Mouse (Mus musculus): ENCODE data around the gene Gla. TPM values are rescaled to one million over a fixed set of nuclear protein-coding genes. Genes with fewer than 3 reads are reported as not detected.
A peak's percentile ranks its signal among the peaks of the same experiment; 100 is the strongest.

Gene Gla
- total and polyA plus RNA-seq, 2 experiments from 2014 or later = 1.5 to 4.1 TPM

GRCm38 (mm10) chrX:134588261-134588660 is 12.7 kb downstream of the Gla start:
- no peak for TF ChIP-seq CTCF (IDR thresholded peaks at IDR 0.05; ENCODE audit: low read depth)
- TF ChIP-seq EP300 (IDR thresholded peaks at IDR 0.05; ENCODE audit: low read depth) = no peak
- Histone ChIP-seq H3K36me3 (replicated peaks; ENCODE audit: control insufficient read depth, insufficient read depth, low read length) (no peaks in the 10 kb centered on the region), H3K27me3 (ENCODE audit: control insufficient read depth, insufficient read depth, low read length) (no peaks in the 10 kb centered on the region), H3K27ac (ENCODE audit: low read depth) (no peak overlapping the region), H3K4me1 (ENCODE audit: control insufficient read depth, insufficient read depth) (no peaks in the 10 kb centered on the region), H3K9me3 (replicated peaks; ENCODE audit: control insufficient read depth, low read length) (no peaks in the 10 kb centered on the region), H3K9ac (replicated peaks; ENCODE audit: low read depth, low read length) (no peak overlapping the region), H3K4me2 (ENCODE audit: low read depth, low read length) (no peak overlapping the region), H3K4me3 (ENCODE audit: low read depth, low read length) (no peak overlapping the region)
- ATAC-seq (ENCODE audit: insufficient read depth, low read depth) (no peak), DNase-seq (ENCODE audit: low spot score) (no peak)
- WGBS = 78% methylated on average over 4 of the region's 4 CpGs

DNA sequence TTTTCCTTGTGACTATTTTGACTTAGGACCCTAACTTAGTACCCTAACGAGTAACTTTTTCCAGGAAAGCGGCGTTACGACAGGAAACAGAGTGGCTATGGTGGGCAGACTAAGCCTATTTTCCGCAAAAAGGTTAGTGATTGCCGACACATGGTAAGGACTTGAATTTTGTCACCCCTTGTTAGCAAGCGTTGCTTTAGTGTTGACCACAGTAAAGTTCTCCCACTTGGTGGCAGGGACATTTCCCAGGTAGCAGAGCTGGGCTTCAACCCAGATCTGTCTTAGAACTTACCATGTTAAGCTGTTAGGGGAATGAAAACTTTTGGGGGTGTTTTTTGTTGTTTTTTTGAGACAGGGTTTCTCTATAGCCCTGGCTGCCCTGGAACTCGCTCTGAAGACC is 14.5 kb downstream of the Gla start:
- DNase-seq (ENCODE audit: low spot score) = no peak
- no peaks in the 10 kb centered on the region for H3K36me3 ChIP-seq (replicated peaks; ENCODE audit: control insufficient read depth, insufficient read depth, low read length)
- no peaks in the 10 kb centered on the region for H3K9me3 ChIP-seq (replicated peaks; ENCODE audit: control insufficient read depth, low read length)
- peak overlapping the region; percentile 73 for H3K9ac ChIP-seq (replicated peaks; ENCODE audit: low read depth, low read length)
- no peak for TF ChIP-seq CTCF (IDR thresholded peaks at IDR 0.05; ENCODE audit: low read depth)
- TF ChIP-seq EP300 (IDR thresholded peaks at IDR 0.05; ENCODE audit: low read depth) = no peak
- WGBS = 36% methylated on average over 8 of the region's 8 CpGs
- no peaks in the 10 kb centered on the region for H3K4me1 ChIP-seq (ENCODE audit: control insufficient read depth, insufficient read depth)
- H3K27ac ChIP-seq (ENCODE audit: low read depth) = peak overlapping the region; percentile 83
- no peaks in the 10 kb centered on the region for H3K27me3 ChIP-seq (ENCODE audit: control insufficient read depth, insufficient read depth, low read length)
- no peak for ATAC-seq (ENCODE audit: insufficient read depth, low read depth)
- peak overlapping the region; percentile 66 for H3K4me2 ChIP-seq (ENCODE audit: low read depth, low read length)
- peak overlapping the region; percentile 45 for H3K4me3 ChIP-seq (ENCODE audit: low read depth, low read length)

DNA sequence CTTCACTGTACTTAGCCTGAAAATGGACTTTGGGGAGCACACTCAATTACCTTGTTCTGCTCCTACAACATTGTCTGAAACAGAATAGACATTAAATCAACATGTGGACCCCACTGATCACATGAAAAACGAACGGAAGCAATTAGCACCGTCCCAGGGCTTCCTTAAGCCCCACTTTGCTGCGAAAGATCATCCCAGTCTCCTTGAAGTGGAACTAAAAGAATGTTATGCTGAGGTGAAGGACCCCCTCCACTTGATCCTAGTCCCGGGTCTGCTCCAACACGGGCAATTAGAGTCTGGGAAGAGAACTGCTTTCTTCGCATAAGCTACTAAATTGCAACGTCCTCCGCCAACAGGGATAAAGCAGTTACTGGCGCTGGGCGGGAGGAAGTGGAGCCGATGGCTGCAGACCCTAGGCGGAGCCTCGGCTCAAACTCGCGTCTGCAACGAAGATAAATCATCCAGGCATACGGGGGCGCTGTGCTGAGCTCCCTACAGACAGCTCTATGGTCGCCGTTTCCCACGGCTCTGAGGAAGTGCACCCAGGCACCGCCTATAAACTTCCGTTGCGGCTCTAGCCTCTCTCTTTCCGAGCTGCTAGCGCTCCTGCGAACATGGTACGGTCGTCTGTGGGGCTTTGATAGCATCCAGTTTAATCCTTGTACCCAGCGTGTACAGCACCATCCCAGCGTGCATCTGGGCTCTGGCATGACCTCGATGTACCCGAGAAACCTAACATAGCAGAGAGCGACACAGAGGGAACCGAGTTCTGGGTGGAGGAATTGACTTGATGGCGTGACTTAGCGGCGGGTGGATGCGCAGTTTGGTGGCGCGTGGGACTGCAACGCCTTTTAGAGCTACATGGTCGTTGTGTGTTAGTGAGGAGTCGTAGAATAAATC is 15.6 kb downstream of the Gla start, which contains the start of gene Rpl36a:
Gene Rpl36a, plus strand, starts transcription at position 552 of the 900 bp plus-strand sequence.
- H3K4me3 ChIP-seq (ENCODE audit: low read depth, low read length) = peak within 1 kb of the TSS; percentile 45

GRCm38 (mm10) chrX:134582888-134583669 is 17.8 kb downstream of the Gla start, which contains the start of gene Btk:
Gene Btk, minus strand, starts transcription at chrX:134583570.
- 73% methylated on average over 11 of the region's 11 CpGs for WGBS
- no peaks in the 10 kb centered on the region for H3K9me3 ChIP-seq (replicated peaks; ENCODE audit: control insufficient read depth, low read length)
- H3K27ac ChIP-seq (ENCODE audit: low read depth) = no peak within 1 kb of the TSS
- H3K36me3 ChIP-seq (replicated peaks; ENCODE audit: control insufficient read depth, insufficient read depth, low read length) = no peaks in the 10 kb centered on the region
- ATAC-seq (ENCODE audit: insufficient read depth, low read depth) (no peak), DNase-seq (ENCODE audit: low spot score) (no peak)
- no peak within 1 kb of the TSS for H3K9ac ChIP-seq (replicated peaks; ENCODE audit: low read depth, low read length)
- no peak within 1 kb of the TSS for H3K4me2 ChIP-seq (ENCODE audit: low read depth, low read length)
- no peaks in the 10 kb centered on the region for H3K27me3 ChIP-seq (ENCODE audit: control insufficient read depth, insufficient read depth, low read length)
- TF ChIP-seq EP300 (IDR thresholded peaks at IDR 0.05; ENCODE audit: low read depth) (no peak), CTCF (IDR thresholded peaks at IDR 0.05; ENCODE audit: low read depth) (no peak)
- no peak within 1 kb of the TSS for H3K4me3 ChIP-seq (ENCODE audit: low read depth, low read length)
- H3K4me1 ChIP-seq (ENCODE audit: control insufficient read depth, insufficient read depth) = no peaks in the 10 kb centered on the region

More for the DNA sequence above, 15.6 kb downstream of the Gla start, which contains the start of gene Rpl36a:
- ATAC-seq (ENCODE audit: insufficient read depth, low read depth) (peak; percentile 98), DNase-seq (ENCODE audit: low spot score) (peak; percentile 86)
- no peaks in the 10 kb centered on the region for H3K36me3 ChIP-seq (replicated peaks; ENCODE audit: control insufficient read depth, insufficient read depth, low read length)
- peak within 1 kb of the TSS; percentile 73 for H3K9ac ChIP-seq (replicated peaks; ENCODE audit: low read depth, low read length)
- H3K4me1 ChIP-seq (ENCODE audit: control insufficient read depth, insufficient read depth) = no peaks in the 10 kb centered on the region
- H3K27ac ChIP-seq (ENCODE audit: low read depth) = peak within 1 kb of the TSS; percentile 83
- TF ChIP-seq CTCF (IDR thresholded peaks at IDR 0.05; ENCODE audit: low read depth) = peak; percentile 68
- TF ChIP-seq EP300 (IDR thresholded peaks at IDR 0.05; ENCODE audit: low read depth) = 0 out of 2 replicates have a peak, but pooled peaks have one; percentile 68
- H3K27me3 ChIP-seq (ENCODE audit: control insufficient read depth, insufficient read depth, low read length) = no peaks in the 10 kb centered on the region
- no peaks in the 10 kb centered on the region for H3K9me3 ChIP-seq (replicated peaks; ENCODE audit: control insufficient read depth, low read length)
- peak within 1 kb of the TSS; percentile 66 for H3K4me2 ChIP-seq (ENCODE audit: low read depth, low read length)
- 16% methylated on average over 45 of the region's 45 CpGs for WGBS

DNA sequence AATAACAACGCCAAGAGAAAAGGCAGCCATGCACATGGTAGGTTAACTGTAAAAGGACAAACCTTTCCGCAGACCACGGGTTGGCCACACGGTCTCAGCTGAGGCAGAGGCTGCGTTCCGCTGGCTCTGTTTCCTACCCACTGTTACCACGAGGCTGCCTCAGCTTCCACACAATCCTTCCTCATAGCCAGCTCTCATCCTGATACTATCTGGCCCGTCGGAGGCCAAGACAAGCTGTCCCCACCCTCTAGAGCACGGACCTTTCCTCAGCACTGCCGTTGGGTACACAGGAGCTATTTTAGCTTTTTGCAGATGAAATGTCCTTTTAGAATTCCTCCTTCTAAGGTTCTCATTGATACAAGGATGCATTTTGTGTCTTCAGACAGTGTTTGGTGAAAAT is 18.7 kb downstream of the Gla start:
- H3K4me3 ChIP-seq (ENCODE audit: low read depth, low read length) = no peak overlapping the region
- no peak for TF ChIP-seq CTCF (IDR thresholded peaks at IDR 0.05; ENCODE audit: low read depth)
- TF ChIP-seq EP300 (IDR thresholded peaks at IDR 0.05; ENCODE audit: low read depth) = no peak
- no peaks in the 10 kb centered on the region for H3K9me3 ChIP-seq (replicated peaks; ENCODE audit: control insufficient read depth, low read length)
- H3K9ac ChIP-seq (replicated peaks; ENCODE audit: low read depth, low read length) = no peak overlapping the region
- 75% methylated on average over 11 of the region's 11 CpGs for WGBS
- no peaks in the 10 kb centered on the region for H3K27me3 ChIP-seq (ENCODE audit: control insufficient read depth, insufficient read depth, low read length)
- no peak for DNase-seq (ENCODE audit: low spot score)
- H3K4me2 ChIP-seq (ENCODE audit: low read depth, low read length) = no peak overlapping the region
- no peaks in the 10 kb centered on the region for H3K4me1 ChIP-seq (ENCODE audit: control insufficient read depth, insufficient read depth)
- H3K36me3 ChIP-seq (replicated peaks; ENCODE audit: control insufficient read depth, insufficient read depth, low read length) = no peaks in the 10 kb centered on the region
- no peak overlapping the region for H3K27ac ChIP-seq (ENCODE audit: low read depth)
- no peak for ATAC-seq (ENCODE audit: insufficient read depth, low read depth)

All from heart, postnatal 0 days (tissue).